Mouse (Mus musculus): ENCODE results near the gene 6030452D12Rik.

GRCm38 (mm10) chr8:106509079-106509780 lies 8.9 kb downstream of the 6030452D12Rik start:
- TF ChIP-seq GATA1 (IDR thresholded peaks at IDR 0.05; ENCODE audit: low read length) (no peak), TAL1 (IDR thresholded peaks at IDR 0.05; ENCODE audit: low read length) (no peak)

Data from erythroblast, embryonic 14.5 days (primary cell).